Mouse (Mus musculus) 3134 (cell line): ENCODE measurements around the gene St3gal3.

Source experiments
- DNase-seq: peaks from one replicate; pipeline ENCODE4 v3.0.0-alpha.2; 2011; ENCODE audit warnings: low spot score; ENCODE audit not compliant: insufficient read length; ENCODE audit errors: extremely low read depth

The St3gal3 gene

GRCm38 (mm10) chr4:118092784-118093457 is 41.8 kb downstream of the St3gal3 start:
- no peak for DNase-seq

- DNase-seq, result no peak
Observed at GRCm38 (mm10) chr4:118090449-118090848, 44.3 kb downstream of the St3gal3 start.

- no peak for DNase-seq
Observed at GRCm38 (mm10) chr4:118089939-118090338, 44.8 kb downstream of the St3gal3 start.

- DNase-seq, result no peak
Observed at GRCm38 (mm10) chr4:118088771-118089170, 45.9 kb downstream of the St3gal3 start.

GRCm38 (mm10) chr4:118085025-118085424 is 49.7 kb downstream of the St3gal3 start:
- DNase-seq, result no peak

GRCm38 (mm10) chr4:118083217-118083951 is 51.3 kb downstream of the St3gal3 start:
- DNase-seq, result peak; percentile 78

GRCm38 (mm10) chr4:118081608-118082331 is 52.9 kb downstream of the St3gal3 start:
- no peak for DNase-seq

- DNase-seq, result no peak
Observed at GRCm38 (mm10) chr4:118080481-118080880, 54.2 kb downstream of the St3gal3 start.

GRCm38 (mm10) chr4:118079195-118079594 is 55.5 kb downstream of the St3gal3 start:
- no peak for DNase-seq

GRCm38 (mm10) chr4:118078576-118078975 is 56.1 kb downstream of the St3gal3 start:
- DNase-seq, result no peak

- DNase-seq, result no peak
Observed at GRCm38 (mm10) chr4:118077293-118077752, 57.4 kb downstream of the St3gal3 start.

- no peak for DNase-seq
Observed at GRCm38 (mm10) chr4:118076648-118077047, 58.1 kb downstream of the St3gal3 start.

- DNase-seq, result no peak
Observed at GRCm38 (mm10) chr4:118075343-118075742, 59.4 kb downstream of the St3gal3 start.

- DNase-seq, result no peak
Observed at GRCm38 (mm10) chr4:118074236-118074635, 60.5 kb downstream of the St3gal3 start.

- DNase-seq, result no peak
Observed at GRCm38 (mm10) chr4:118073128-118073527, 61.6 kb downstream of the St3gal3 start.

GRCm38 (mm10) chr4:118071891-118072290 is 62.8 kb downstream of the St3gal3 start:
- no peak for DNase-seq

GRCm38 (mm10) chr4:118070255-118071234 is 64.2 kb downstream of the St3gal3 start:
- peak; percentile 82 for DNase-seq

- DNase-seq, result peak; percentile 84
Observed at GRCm38 (mm10) chr4:118061809-118062463, 72.8 kb downstream of the St3gal3 start.

GRCm38 (mm10) chr4:118060915-118061530 is 73.7 kb downstream of the St3gal3 start:
- DNase-seq, result no peak
